Mouse (Mus musculus) stomach, embryonic 16.5 days (tissue): ENCODE results near the gene Asprv1. TPM values are rescaled to one million over a fixed set of nuclear protein-coding genes. Genes with fewer than 3 reads are reported as not detected.

Experiments used
- ATAC-seq: fragments of 200-750 bp; cut with Nextera tagmentation; 2 replicates; pipeline ENCODE4 v1.8.0; 2017; ENCODE audit warnings: moderate number of reproducible peaks, moderate TSS enrichment; ENCODE audit not compliant: insufficient read depth, low FRiP score
- H3K27ac ChIP-seq: fragments of 300-500 bp; sonication (generic); 2 replicates; pipeline ENCODE4 v1.5.1; 2014; ENCODE audit warnings: low read length
- H3K27me3 ChIP-seq: fragments of 300-500 bp; sonication (generic); 2 replicates; pipeline ENCODE4 v1.6.1; 2014; ENCODE audit warnings: low read length, control low read depth, mixed read lengths; ENCODE audit not compliant: control insufficient read depth, insufficient read depth
- H3K36me3 ChIP-seq: fragments of 300-500 bp; sonication (generic); 2 replicates; pipeline ENCODE4 v1.6.1; 2014; ENCODE audit warnings: low read length; ENCODE audit not compliant: control insufficient read depth, insufficient read depth
- H3K4me1 ChIP-seq: fragments of 300-500 bp; sonication (generic); 2 replicates; pipeline ENCODE4 v1.6.1; 2014; ENCODE audit warnings: low read length, control low read depth, mixed read lengths; ENCODE audit not compliant: control insufficient read depth, insufficient read depth
- H3K4me2 ChIP-seq: fragments of 300-500 bp; sonication (generic); 2 replicates; pipeline ENCODE4 v1.6.1; 2014; ENCODE audit warnings: low read depth, low read length, mixed read lengths
- H3K4me3 ChIP-seq: fragments of 300-500 bp; sonication (generic); replicated peaks from 2 replicates; pipeline ENCODE4 v1.5.1; 2014; ENCODE audit warnings: mild to moderate bottlenecking, low read length
- H3K9ac ChIP-seq: fragments of 300-500 bp; sonication (generic); 2 replicates; pipeline ENCODE4 v1.6.1; 2014; ENCODE audit warnings: low read length
- H3K9me3 ChIP-seq: fragments of 300-500 bp; sonication (generic); replicated peaks from 2 replicates; pipeline ENCODE4 v1.6.1; 2016; ENCODE audit warnings: low read length, control low read depth; ENCODE audit not compliant: control insufficient read depth
- WGBS: fragments of 180-500 bp; shearing (Covaris S2); extraction: QIAGEN DNeasy Blood & Tissue Kit; methylation state at CpG from one replicate; pipeline ENCODE4 v1.1.7; 2014; 5-methylcytosine and 5-hydroxymethylcytosine counted together
- polyA plus RNA-seq: library from polyadenylated mRNA; unstranded; fragments of >200 nt; fragmentation: Nextera tagmentation; extraction: Ambion mirVana; gene quantifications from 2 replicates; pipeline ENCODE4 v1.2.1, GENCODE M21; 2015

Gene Asprv1
- polyA plus RNA-seq, 1 experiment from 2014 or later: 360 TPM

DNA sequence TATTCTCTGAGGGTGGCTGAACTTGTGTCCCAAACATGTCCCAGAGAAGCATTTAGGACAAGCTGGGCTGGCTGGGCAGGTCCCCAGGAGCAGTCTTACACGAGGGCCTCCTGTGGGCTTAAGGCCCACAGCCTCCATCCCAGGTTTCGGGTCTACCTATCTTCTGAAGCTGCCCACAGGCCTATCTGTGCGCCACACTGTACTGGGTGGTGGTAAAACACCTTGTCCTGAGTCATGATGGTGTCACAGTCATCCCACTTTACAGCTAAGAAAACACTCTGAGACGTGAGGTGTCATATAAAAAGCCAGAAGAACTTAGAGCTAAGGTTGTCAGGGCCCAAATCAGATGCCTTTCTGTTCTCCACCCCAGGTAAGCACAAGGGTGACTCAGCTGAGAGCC is 21.7 kb upstream of the Asprv1 start:
- H3K27ac ChIP-seq: peak overlapping the region; percentile 79
- no peaks in the 10 kb centered on the region for H3K36me3 ChIP-seq
- H3K4me2 ChIP-seq: no peak overlapping the region
- H3K4me1 ChIP-seq: peaks cover 5% of the 10 kb centered on the region; the same call in 1 of the 2 replicates
- ATAC-seq: no peak
- 0 out of 2 replicates have a peak overlapping the region, but pooled peaks have one; percentile 44 for H3K9ac ChIP-seq
- 81% methylated on average over 4 of the region's 4 CpGs for WGBS
- no peaks in the 10 kb centered on the region for H3K27me3 ChIP-seq
- no peaks in the 10 kb centered on the region for H3K9me3 ChIP-seq
- no peak overlapping the region for H3K4me3 ChIP-seq

GRCm38 (mm10) chr6:86607471-86607870 is 20.5 kb upstream of the Asprv1 start:
- ATAC-seq: no peak
- H3K27ac ChIP-seq: peak overlapping the region; percentile 21; the same call in 1 of the 2 replicates
- WGBS: 75% methylated on average over 6 of the region's 6 CpGs

DNA sequence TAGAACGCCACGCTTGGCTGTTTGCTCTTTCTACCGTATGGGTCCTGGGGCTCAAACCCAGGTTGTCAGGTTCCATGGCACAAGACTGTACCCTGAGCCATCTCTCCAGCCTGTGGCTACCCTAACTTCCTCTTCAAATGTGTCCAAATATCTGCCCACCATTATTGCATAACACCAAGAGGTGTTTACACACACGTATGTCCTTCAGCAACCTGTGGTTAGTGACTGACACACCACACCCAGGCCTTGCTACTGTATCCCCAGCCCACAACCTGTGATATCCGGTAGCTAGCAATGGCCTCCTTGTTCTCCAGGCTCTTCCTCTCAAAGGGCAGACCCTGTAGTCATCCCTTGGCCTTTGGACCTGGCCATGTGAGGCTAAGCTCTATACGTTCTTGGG is 18.7 kb upstream of the Asprv1 start:
- H3K4me1 ChIP-seq: peaks cover 5% of the 10 kb centered on the region; the same call in 1 of the 2 replicates
- no peak overlapping the region for H3K4me3 ChIP-seq
- 88% methylated on average over 6 of the region's 6 CpGs for WGBS
- no peak for ATAC-seq
- no peaks in the 10 kb centered on the region for H3K27me3 ChIP-seq
- no peaks in the 10 kb centered on the region for H3K9me3 ChIP-seq
- no peak overlapping the region for H3K9ac ChIP-seq
- H3K4me2 ChIP-seq: no peak overlapping the region
- no peak overlapping the region for H3K27ac ChIP-seq
- no peaks in the 10 kb centered on the region for H3K36me3 ChIP-seq

More at GRCm38 (mm10) chr6:86607471-86607870, 20.5 kb upstream of the Asprv1 start:
- H3K4me3 ChIP-seq: no peak overlapping the region
- no peaks in the 10 kb centered on the region for H3K9me3 ChIP-seq
- no peaks in the 10 kb centered on the region for H3K27me3 ChIP-seq
- no peaks in the 10 kb centered on the region for H3K36me3 ChIP-seq
- H3K9ac ChIP-seq: peak overlapping the region; percentile 8; the same call in 1 of the 2 replicates
- peaks cover 5% of the 10 kb centered on the region; the same call in 1 of the 2 replicates for H3K4me1 ChIP-seq
- H3K4me2 ChIP-seq: no peak overlapping the region

DNA sequence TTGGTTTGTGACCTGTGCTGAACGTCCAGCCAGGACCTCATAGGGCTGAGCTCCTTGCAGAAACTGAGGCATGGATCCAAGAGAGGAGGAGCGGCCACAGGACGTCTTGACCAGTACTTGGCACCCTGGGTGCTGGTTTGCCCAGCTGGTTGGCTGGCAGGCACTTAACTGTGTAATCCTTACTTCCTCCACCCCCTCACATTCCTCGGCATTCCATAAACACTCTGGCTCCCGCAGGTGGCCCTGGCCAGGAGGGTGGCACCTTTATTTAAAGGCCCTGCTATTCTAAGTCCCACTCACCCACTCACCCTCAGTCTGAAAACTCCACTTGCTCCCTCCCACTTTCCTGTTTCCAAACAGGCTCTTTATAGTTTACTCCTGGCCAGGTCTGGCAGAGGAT is 17.2 kb upstream of the Asprv1 start:
- H3K4me1 ChIP-seq: no peaks in the 10 kb centered on the region
- no peak for ATAC-seq
- no peaks in the 10 kb centered on the region for H3K27me3 ChIP-seq
- no peaks in the 10 kb centered on the region for H3K36me3 ChIP-seq
- no peak overlapping the region for H3K4me2 ChIP-seq
- no peak overlapping the region for H3K4me3 ChIP-seq
- WGBS: 44% methylated on average over 5 of the region's 5 CpGs
- H3K9ac ChIP-seq: no peak overlapping the region
- no peak overlapping the region for H3K27ac ChIP-seq
- no peaks in the 10 kb centered on the region for H3K9me3 ChIP-seq

GRCm38 (mm10) chr6:86615301-86615700 is 12.7 kb upstream of the Asprv1 start:
- Histone ChIP-seq H3K36me3 (no peaks in the 10 kb centered on the region), H3K9me3 (no peaks in the 10 kb centered on the region), H3K4me1 (peaks cover 4% of the 10 kb centered on the region; the same call in 1 of the 2 replicates), H3K4me3 (no peak overlapping the region), H3K9ac (no peak overlapping the region), H3K4me2 (no peak overlapping the region), H3K27me3 (no peaks in the 10 kb centered on the region), H3K27ac (no peak overlapping the region)
- ATAC-seq: no peak
- WGBS: 76% methylated on average over 4 of the region's 4 CpGs

GRCm38 (mm10) chr6:86623201-86623600 is 4.8 kb upstream of the Asprv1 start:
- 79% methylated on average over 4 of the region's 4 CpGs for WGBS
- H3K9me3 ChIP-seq: no peaks in the 10 kb centered on the region
- no peak for ATAC-seq
- H3K4me2 ChIP-seq: no peak overlapping the region
- no peak overlapping the region for H3K27ac ChIP-seq
- no peaks in the 10 kb centered on the region for H3K27me3 ChIP-seq
- no peak overlapping the region for H3K4me3 ChIP-seq
- peaks cover 5% of the 10 kb centered on the region; the same call in 1 of the 2 replicates for H3K4me1 ChIP-seq
- no peaks in the 10 kb centered on the region for H3K36me3 ChIP-seq
- no peak overlapping the region for H3K9ac ChIP-seq

GRCm38 (mm10) chr6:86624074-86625030 is 3.6 kb upstream of the Asprv1 start:
- Histone ChIP-seq H3K4me2 (no peak overlapping the region), H3K4me3 (no peak overlapping the region), H3K27ac (no peak overlapping the region), H3K27me3 (no peaks in the 10 kb centered on the region), H3K36me3 (no peaks in the 10 kb centered on the region), H3K9me3 (no peaks in the 10 kb centered on the region), H3K9ac (no peak overlapping the region), H3K4me1 (peaks cover 5% of the 10 kb centered on the region; the same call in 1 of the 2 replicates)
- no peak for ATAC-seq
- WGBS: 65% methylated on average over 18 of the region's 18 CpGs

DNA sequence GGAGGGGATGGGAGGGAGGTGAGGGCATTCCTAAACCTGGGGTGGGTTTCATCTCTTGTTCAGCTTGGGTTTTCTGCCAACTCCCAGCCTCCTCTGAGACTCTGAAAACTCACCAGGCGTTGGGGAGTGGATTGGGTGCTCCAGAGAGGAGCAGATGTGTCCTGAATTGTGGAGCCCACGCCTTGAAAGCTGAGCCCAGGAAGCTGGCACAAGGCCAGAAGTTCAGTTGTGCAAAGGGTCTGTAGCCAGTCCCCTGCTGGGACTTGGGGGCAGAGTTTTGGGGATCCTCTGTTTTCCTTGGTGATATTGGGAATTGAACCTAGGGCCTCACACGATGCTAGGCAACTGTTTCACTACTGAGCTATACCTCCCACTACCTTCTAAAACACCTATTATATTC is 2.2 kb downstream of the Asprv1 start:
- Histone ChIP-seq H3K9me3 (no peaks in the 10 kb centered on the region), H3K9ac (no peak overlapping the region), H3K27me3 (no peaks in the 10 kb centered on the region), H3K27ac (no peak overlapping the region), H3K4me2 (no peak overlapping the region), H3K4me3 (no peak overlapping the region), H3K36me3 (no peaks in the 10 kb centered on the region), H3K4me1 (no peaks in the 10 kb centered on the region)
- no peak for ATAC-seq
- WGBS: 58% methylated on average over 3 of the region's 3 CpGs

DNA sequence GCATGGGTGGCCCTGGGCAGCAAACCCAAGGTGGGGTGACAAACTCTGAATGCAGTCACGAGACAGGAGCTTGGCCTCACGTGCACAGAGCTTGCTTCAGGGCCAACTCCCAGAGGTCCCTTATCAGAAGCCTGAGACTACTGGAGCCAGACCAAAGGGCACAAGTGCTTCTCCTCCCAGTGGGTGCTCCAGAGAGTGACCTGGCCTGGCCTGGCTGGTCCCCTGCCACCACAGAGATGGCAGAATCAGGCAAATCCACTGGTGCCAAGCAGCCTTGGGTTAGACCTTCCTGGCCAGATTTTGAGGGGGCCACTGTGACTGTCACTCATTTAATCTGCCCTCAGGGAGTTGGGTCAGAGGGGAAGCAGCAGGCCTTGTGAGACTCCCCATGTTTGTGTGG is 8.5 kb downstream of the Asprv1 start:
- Histone ChIP-seq H3K36me3 (no peaks in the 10 kb centered on the region), H3K9me3 (no peaks in the 10 kb centered on the region), H3K4me3 (no peak overlapping the region), H3K4me1 (peaks cover 6% of the 10 kb centered on the region; the same call in 1 of the 2 replicates), H3K27me3 (no peaks in the 10 kb centered on the region), H3K4me2 (no peak overlapping the region), H3K27ac (no peak overlapping the region; the same call in 1 of the 2 replicates), H3K9ac (no peak overlapping the region)
- WGBS: 50% methylated on average over 2 of the region's 2 CpGs
- peak; percentile 80 for ATAC-seq
